19 mouse cellular contexts compared by ENCODE assay signal in genomic region chr9:78293683-78294082, GRCm38 (mm10). TPM values are rescaled to one million over a fixed set of nuclear protein-coding genes. Genes with fewer than 3 reads are reported as not detected.
DNase-seq lines count a peak whose midpoint lies in the region; ATAC-seq and TF ChIP-seq lines count a peak whose summit lies in the region.
"Not testable (repeated sequence)": the region's sequence is repeated elsewhere in the genome, so short reads cannot be mapped to it uniquely, and the experiment has no call there.
"Had no signal": no experiment of that assay in that cellular context is flagged by ENCODE, and none has a peak within 500 bp of the region (broad histone marks: within the 10 kb centered on the region; RNA-seq: fewer than 3 reads in every experiment).

No protein-coding gene starts in this region.

- H3K27ac ChIP-seq in kidney, embryonic 15.5 days; kidney, postnatal 0 days: not testable (repeated sequence)

- H3K9ac ChIP-seq in kidney, embryonic 15.5 days; kidney, postnatal 0 days (ENCODE audit: low read depth, low read length): not testable (repeated sequence)

- peak; percentile 46 for DNase-seq in ZHBTc4 (ENCODE audit: low read depth, low spot score)
- DNase-seq in kidney, adult 18-20 months, result peak; percentile 11
- DNase-seq in kidney, adult 8-10 months, result peak; percentile 11 to 30
- DNase-seq in kidney, postnatal 0 days (ENCODE audit: low spot score), result not testable (repeated sequence)
- peak; percentile 4 to 62 for DNase-seq in kidney, postnatal 25 days

- H3K4me1 ChIP-seq in kidney, embryonic 15.5 days; kidney, postnatal 0 days (replicated peaks; ENCODE audit: insufficient read depth, low read length): not testable (repeated sequence)

- H3K9me3 ChIP-seq in kidney, embryonic 15.5 days (replicated peaks); kidney, postnatal 0 days (replicated peaks; ENCODE audit: low read length): not testable (repeated sequence)

- TF ChIP-seq CTCF in kidney, postnatal 0 days (IDR thresholded peaks at IDR 0.05; ENCODE audit: low read depth), result not testable (repeated sequence)

- peak; percentile 75; the same call in 1 of the 2 replicates for ATAC-seq in kidney, embryonic 15.5 days (replicated peaks; ENCODE audit: low FRiP score)
- peak; percentile 79 for ATAC-seq in kidney, postnatal 0 days (replicated peaks; ENCODE audit: low FRiP score, low read depth)

- not testable (repeated sequence) for H3K36me3 ChIP-seq in kidney, embryonic 15.5 days; kidney, postnatal 0 days (ENCODE audit: insufficient read depth, low read length)

- 77% methylated on average over 1 of the region's 1 CpGs for WGBS in kidney, embryonic 15.5 days
- WGBS in kidney, postnatal 0 days, result 78% methylated on average over 1 of the region's 1 CpGs

- not testable (repeated sequence) for H3K4me3 ChIP-seq in kidney, embryonic 15.5 days (replicated peaks); kidney, postnatal 0 days (replicated peaks; ENCODE audit: low read depth, low read length)

- H3K27me3 ChIP-seq in kidney, embryonic 15.5 days; kidney, postnatal 0 days (ENCODE audit: insufficient read depth, low read length): not testable (repeated sequence)

- H3K4me2 ChIP-seq in kidney, embryonic 15.5 days; kidney, postnatal 0 days (ENCODE audit: low read length): not testable (repeated sequence)

RNA-seq across cellular contexts. Expression of gene Gm10639, which starts 4.0 kb away (rescaled TPM):
- polyA plus RNA-seq in kidney, embryonic 15.5 days (2015; fragmentation: Nextera tagmentation; extraction: Ambion mirVana), result 13.8 and 18.2 TPM in 2 replicates
- 77.2 and 80.9 TPM in 2 replicates for polyA plus RNA-seq in kidney, postnatal 0 days (2015; fragmentation: Nextera tagmentation; extraction: Ambion mirVana)
- polyA plus RNA-seq: adrenal gland, adult 2 months; brain, embryonic 14.5 days; CD4-positive, CD25-positive, alpha-beta regulatory T cell, adult 4 months; embryonic facial prominence, embryonic 11.5 days; embryonic facial prominence, embryonic 13.5 days; erythroblast, embryonic 14.5 days; forebrain, embryonic 10.5 days; forebrain, embryonic 12.5 days; forebrain, embryonic 14.5 days; forebrain, embryonic 16.5 days; G1E had no signal

RNA-seq across cellular contexts. Expression of gene Omt2a, which starts 20.9 kb away (rescaled TPM):
- not detected in 2 replicates for polyA plus RNA-seq in kidney, embryonic 15.5 days (2015; fragmentation: Nextera tagmentation; extraction: Ambion mirVana)
- polyA plus RNA-seq in kidney, postnatal 0 days (2015; fragmentation: Nextera tagmentation; extraction: Ambion mirVana), result not detected in 2 replicates
- polyA plus RNA-seq: adrenal gland, adult 2 months; brain, embryonic 14.5 days; CD4-positive, CD25-positive, alpha-beta regulatory T cell, adult 4 months; embryonic facial prominence, embryonic 11.5 days; embryonic facial prominence, embryonic 13.5 days; embryonic facial prominence, embryonic 15.5 days; erythroblast, embryonic 14.5 days; forebrain, embryonic 10.5 days; forebrain, embryonic 12.5 days; forebrain, embryonic 14.5 days; forebrain, embryonic 16.5 days; G1E; Patski had no signal

RNA-seq across cellular contexts. Expression of gene Omt2b, which starts 33.7 kb away (rescaled TPM):
- not detected in 2 replicates for polyA plus RNA-seq in kidney, embryonic 15.5 days (2015; fragmentation: Nextera tagmentation; extraction: Ambion mirVana)
- polyA plus RNA-seq in kidney, postnatal 0 days (2015; fragmentation: Nextera tagmentation; extraction: Ambion mirVana), result not detected in 2 replicates
- polyA plus RNA-seq: adrenal gland, adult 2 months; brain, embryonic 14.5 days; CD4-positive, CD25-positive, alpha-beta regulatory T cell, adult 4 months; embryonic facial prominence, embryonic 11.5 days; embryonic facial prominence, embryonic 13.5 days; embryonic facial prominence, embryonic 15.5 days; erythroblast, embryonic 14.5 days; forebrain, embryonic 10.5 days; forebrain, embryonic 12.5 days; forebrain, embryonic 14.5 days; forebrain, embryonic 16.5 days; Patski had no signal

RNA-seq across cellular contexts. Expression of gene Gm3776, which starts 36.8 kb away (rescaled TPM):
- polyA plus RNA-seq in kidney, embryonic 15.5 days (2015; fragmentation: Nextera tagmentation; extraction: Ambion mirVana), result 0.21 and 0.31 TPM in 2 replicates
- 8.4 and 10.3 TPM in 2 replicates for polyA plus RNA-seq in kidney, postnatal 0 days (2015; fragmentation: Nextera tagmentation; extraction: Ambion mirVana)
- polyA plus RNA-seq: adrenal gland, adult 2 months; brain, embryonic 14.5 days; CD4-positive, CD25-positive, alpha-beta regulatory T cell, adult 4 months; embryonic facial prominence, embryonic 11.5 days; embryonic facial prominence, embryonic 13.5 days; erythroblast, embryonic 14.5 days; forebrain, embryonic 10.5 days; forebrain, embryonic 12.5 days; forebrain, embryonic 14.5 days; forebrain, embryonic 16.5 days; G1E had no signal
